Mouse (Mus musculus) stomach, postnatal 0 days (tissue): ENCODE measurements around the gene Gm29776. TPM values are rescaled to one million over a fixed set of nuclear protein-coding genes. Genes with fewer than 3 reads are reported as not detected.

Source experiments
- ATAC-seq: fragments of 200-750 bp; cut with Nextera tagmentation; 2 replicates; pipeline ENCODE4 v1.8.0; 2017; ENCODE audit not compliant: low FRiP score, low TSS enrichment
- DNase-seq: peaks from one replicate; pipeline ENCODE4 v3.0.0-alpha.2; 2016; ENCODE audit warnings: low spot score
- H3K27ac ChIP-seq: fragments of 300-500 bp; sonication (generic); replicated peaks from 2 replicates; pipeline ENCODE4 v1.5.1; 2014; ENCODE audit warnings: mild to moderate bottlenecking, control low read depth
- H3K27me3 ChIP-seq: fragments of 300-500 bp; sonication (generic); 2 replicates; pipeline ENCODE4 v1.6.1; 2014; ENCODE audit warnings: low read length; ENCODE audit not compliant: control insufficient read depth, insufficient read depth
- H3K36me3 ChIP-seq: fragments of 300-500 bp; sonication (generic); 2 replicates; pipeline ENCODE4 v1.6.1; 2014; ENCODE audit warnings: low read length, mixed read lengths; ENCODE audit not compliant: control insufficient read depth, insufficient read depth
- H3K4me1 ChIP-seq: fragments of 300-500 bp; sonication (generic); replicated peaks from 2 replicates; pipeline ENCODE4 v1.6.1; 2014; ENCODE audit warnings: antibody characterized with exemption; ENCODE audit not compliant: control insufficient read depth, insufficient read depth
- H3K4me2 ChIP-seq: fragments of 300-500 bp; sonication (generic); replicated peaks from 2 replicates; pipeline ENCODE4 v1.6.1; 2014; ENCODE audit warnings: low read depth, mild to moderate bottlenecking, control low read depth, moderate library complexity
- H3K4me3 ChIP-seq: fragments of 300-500 bp; sonication (generic); 2 replicates; pipeline ENCODE4 v1.5.1; 2014; ENCODE audit warnings: low read depth, low read length, control low read depth
- H3K9ac ChIP-seq: fragments of 300-500 bp; sonication (generic); 2 replicates; pipeline ENCODE4 v1.6.1; 2014; ENCODE audit warnings: mild to moderate bottlenecking, low read length, control low read depth, mixed read lengths
- H3K9me3 ChIP-seq: fragments of 300-500 bp; sonication (generic); 2 replicates; pipeline ENCODE4 v1.6.1; 2016; ENCODE audit warnings: low read length; ENCODE audit not compliant: control insufficient read depth
- CTCF ChIP-seq: IDR thresholded peaks from 2 replicates; pipeline ENCODE4 v1.5.1; 2016; ENCODE audit warnings: antibody characterized with exemption, low read depth, mild to moderate bottlenecking, moderate library complexity
- EP300 ChIP-seq: optimal IDR thresholded peaks from 2 replicates; pipeline ENCODE3; 2016; ENCODE audit warnings: antibody characterized with exemption
- WGBS: fragments of 180-500 bp; shearing (Covaris S2); extraction: QIAGEN DNeasy Blood & Tissue Kit; methylation state at CpG from one replicate; pipeline ENCODE4 v1.1.7; 2014; 5-methylcytosine and 5-hydroxymethylcytosine counted together
- polyA plus RNA-seq: library from polyadenylated mRNA; unstranded; fragments of >200 nt; fragmentation: Nextera tagmentation; extraction: Ambion mirVana; gene quantifications from 2 replicates; pipeline ENCODE4 v1.2.1, GENCODE M21; 2015

Gene Gm29776
- polyA plus RNA-seq, 1 experiment from 2014 or later, result 0.08 TPM

- ATAC-seq (peak; percentile 51; the same call in 1 of the 2 replicates), DNase-seq (no peak)
- H3K27ac ChIP-seq, result no peak overlapping the region
- 60% methylated on average over 14 of the region's 14 CpGs for WGBS
- no peaks in the 10 kb centered on the region for H3K27me3 ChIP-seq
- H3K4me3 ChIP-seq, result no peak overlapping the region
- H3K9ac ChIP-seq, result no peak overlapping the region
- H3K4me1 ChIP-seq, result no peaks in the 10 kb centered on the region
- no peak for TF ChIP-seq CTCF
- TF ChIP-seq EP300, result no peak
- H3K9me3 ChIP-seq, result no peaks in the 10 kb centered on the region
- H3K4me2 ChIP-seq, result no peak overlapping the region
- H3K36me3 ChIP-seq, result no peaks in the 10 kb centered on the region
These were observed 38.2 kb upstream of the Gm29776 start for GRCm38 (mm10) chr14:54736555-54737552.

DNA sequence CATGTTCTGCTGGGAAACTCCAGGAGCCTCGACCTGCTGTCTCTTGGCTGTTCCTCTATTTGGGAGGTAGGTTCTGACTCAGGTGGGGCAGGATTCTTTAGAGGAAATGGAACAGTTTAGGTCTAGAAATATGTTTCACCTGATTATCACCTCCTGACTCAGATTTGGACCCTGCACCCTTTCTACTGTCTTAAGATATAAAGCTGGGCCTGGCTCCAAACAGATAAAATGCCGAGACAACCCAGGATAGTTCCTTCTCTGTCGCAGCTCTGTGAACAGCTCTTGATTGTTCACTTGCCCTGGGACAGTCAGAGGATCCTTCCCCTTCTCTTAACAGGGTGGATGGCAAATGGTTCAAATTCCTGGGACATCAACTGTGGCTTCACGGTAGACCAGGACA is 36.6 kb upstream of the Gm29776 start:
- Histone ChIP-seq H3K9me3 (no peaks in the 10 kb centered on the region), H3K9ac (no peak overlapping the region), H3K27ac (no peak overlapping the region), H3K4me2 (no peak overlapping the region), H3K36me3 (no peaks in the 10 kb centered on the region), H3K4me1 (no peaks in the 10 kb centered on the region), H3K27me3 (no peaks in the 10 kb centered on the region), H3K4me3 (no peak overlapping the region)
- ATAC-seq, result no peak
- 57% methylated on average over 4 of the region's 4 CpGs for WGBS
- TF ChIP-seq CTCF (no peak), EP300 (no peak)
- no peak for DNase-seq

GRCm38 (mm10) chr14:54734004-54734403 is 35.4 kb upstream of the Gm29776 start:
- DNase-seq (no peak), ATAC-seq (no peak)
- Histone ChIP-seq H3K4me3 (no peak overlapping the region), H3K27me3 (no peaks in the 10 kb centered on the region), H3K36me3 (no peaks in the 10 kb centered on the region), H3K9ac (no peak overlapping the region), H3K27ac (no peak overlapping the region), H3K4me2 (no peak overlapping the region), H3K9me3 (no peaks in the 10 kb centered on the region), H3K4me1 (no peaks in the 10 kb centered on the region)
- TF ChIP-seq EP300, result no peak
- no peak for TF ChIP-seq CTCF
- WGBS, result 67% methylated on average over 4 of the region's 4 CpGs

DNA sequence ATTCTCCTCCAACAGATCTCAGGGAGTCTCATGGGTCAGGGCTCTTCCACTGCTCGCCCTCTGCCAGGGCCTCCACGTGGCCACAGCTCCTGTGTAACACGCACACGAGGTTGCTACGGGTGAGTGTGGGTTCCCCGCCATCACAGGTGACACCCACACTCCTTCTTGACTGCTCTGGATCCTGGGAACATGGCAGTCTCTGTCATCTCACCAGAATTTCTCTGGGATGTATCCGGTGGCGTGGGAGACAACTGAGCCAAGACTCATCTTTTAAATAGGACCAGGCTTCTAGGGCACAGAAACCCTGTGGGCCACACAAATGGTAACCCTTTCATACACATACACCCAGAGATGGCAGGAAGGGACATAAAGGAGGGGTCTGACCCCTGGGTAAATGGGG is 33.6 kb upstream of the Gm29776 start:
- Histone ChIP-seq H3K27me3 (no peaks in the 10 kb centered on the region), H3K36me3 (no peaks in the 10 kb centered on the region), H3K4me1 (no peaks in the 10 kb centered on the region), H3K9ac (no peak overlapping the region), H3K4me2 (no peak overlapping the region), H3K27ac (no peak overlapping the region), H3K4me3 (no peak overlapping the region), H3K9me3 (no peaks in the 10 kb centered on the region)
- ATAC-seq (no peak), DNase-seq (no peak)
- WGBS, result 87% methylated on average over 8 of the region's 8 CpGs
- no peak for TF ChIP-seq CTCF

- ATAC-seq (no peak), DNase-seq (no peak)
- no peak overlapping the region for H3K27ac ChIP-seq
- no peak overlapping the region for H3K4me2 ChIP-seq
- TF ChIP-seq CTCF (no peak), EP300 (no peak)
- 65% methylated on average over 6 of the region's 6 CpGs for WGBS
- H3K4me1 ChIP-seq, result no peaks in the 10 kb centered on the region
- no peaks in the 10 kb centered on the region for H3K36me3 ChIP-seq
- H3K9me3 ChIP-seq, result no peaks in the 10 kb centered on the region
- no peak overlapping the region for H3K4me3 ChIP-seq
- H3K9ac ChIP-seq, result no peak overlapping the region
- no peaks in the 10 kb centered on the region for H3K27me3 ChIP-seq
These were observed 31.7 kb upstream of the Gm29776 start for GRCm38 (mm10) chr14:54730305-54730704.
